Mouse (Mus musculus): ENCODE measurements at regions not wholly inside any gene's neighbourhood (a gene's known extent, or its start where the extent isn't known, plus 50 kb on each side); places are given as distances from the start of the nearest gene placed in this dataset.

DNA sequence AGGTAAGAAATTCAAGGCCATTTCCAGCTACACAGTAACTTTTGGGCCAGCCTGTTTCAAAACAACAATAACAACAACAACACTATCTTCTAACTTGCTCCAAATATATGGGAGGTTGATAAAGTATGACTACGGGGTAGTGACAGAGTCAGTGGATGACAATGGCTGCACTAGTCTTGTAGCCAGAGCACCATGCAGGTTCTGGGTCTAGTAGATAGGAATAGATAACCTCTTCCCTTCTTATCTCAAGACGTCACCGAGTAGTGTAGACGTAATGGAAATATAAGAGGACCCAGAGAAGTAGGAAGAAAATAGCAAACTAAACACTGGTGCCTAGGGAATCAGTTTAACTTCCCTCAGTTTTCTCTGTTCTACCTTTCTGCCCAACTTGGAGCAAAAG lies 88.8 kb upstream of the Tmem161b start:
- Histone ChIP-seq H3K4me1 (no peaks in the 10 kb centered on the region), H3K4me3 (no peak overlapping the region), H3K27ac (replicated peaks) (no peak overlapping the region), H3K9me3 (no peaks in the 10 kb centered on the region), H3K9ac (replicated peaks) (no peak overlapping the region), H3K36me3 (no peaks in the 10 kb centered on the region), H3K4me2 (replicated peaks) (no peak overlapping the region), H3K27me3 (no peaks in the 10 kb centered on the region)
- 93% methylated on average over 4 of the region's 4 CpGs for WGBS
- ATAC-seq (ENCODE audit: low FRiP score, low read depth), result no peak

GRCm38 (mm10) chr13:84140835-84141234 lies 81.3 kb upstream of the Tmem161b start:
- Histone ChIP-seq H3K27ac (replicated peaks) (no peak overlapping the region), H3K4me3 (no peak overlapping the region), H3K4me1 (no peaks in the 10 kb centered on the region), H3K4me2 (replicated peaks) (no peak overlapping the region), H3K9me3 (no peaks in the 10 kb centered on the region), H3K36me3 (no peaks in the 10 kb centered on the region), H3K27me3 (no peaks in the 10 kb centered on the region), H3K9ac (replicated peaks) (no peak overlapping the region)
- ATAC-seq (ENCODE audit: low FRiP score, low read depth), result no peak
- 100% methylated on average over 1 of the region's 1 CpGs for WGBS

GRCm38 (mm10) chr13:84151300-84151699 lies 70.8 kb upstream of the Tmem161b start:
- no peaks in the 10 kb centered on the region for H3K27me3 ChIP-seq
- H3K9me3 ChIP-seq, result no peaks in the 10 kb centered on the region
- no peaks in the 10 kb centered on the region for H3K36me3 ChIP-seq
- no peak overlapping the region for H3K4me3 ChIP-seq
- H3K4me1 ChIP-seq, result no peaks in the 10 kb centered on the region
- H3K4me2 ChIP-seq (replicated peaks), result no peak overlapping the region
- peak; percentile 54; the same call in 1 of the 2 replicates for ATAC-seq (ENCODE audit: low FRiP score, low read depth)
- H3K9ac ChIP-seq (replicated peaks), result no peak overlapping the region
- H3K27ac ChIP-seq (replicated peaks), result no peak overlapping the region

DNA sequence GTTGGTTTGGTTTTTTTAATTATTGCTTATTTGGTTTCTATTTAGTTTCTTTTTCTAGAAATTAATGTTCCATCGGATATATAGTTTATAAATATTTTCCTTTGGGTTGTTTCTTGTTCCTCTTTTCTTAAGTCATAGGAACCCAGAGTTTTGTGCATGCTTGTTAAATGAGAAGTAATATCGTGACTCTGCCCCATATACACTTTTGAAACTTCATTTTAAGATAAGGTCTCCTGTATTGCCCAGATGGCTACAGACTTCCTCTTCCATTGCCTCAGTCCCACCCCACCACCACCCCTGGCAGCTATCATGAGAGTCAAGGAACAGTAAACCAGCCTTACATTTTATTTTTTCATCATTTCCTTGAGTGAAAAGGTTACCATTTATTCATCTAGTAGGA lies 69.4 kb upstream of the Tmem161b start:
- Histone ChIP-seq H3K27me3 (no peaks in the 10 kb centered on the region), H3K36me3 (no peaks in the 10 kb centered on the region), H3K4me2 (replicated peaks) (no peak overlapping the region), H3K27ac (replicated peaks) (no peak overlapping the region), H3K4me1 (no peaks in the 10 kb centered on the region), H3K4me3 (no peak overlapping the region), H3K9me3 (no peaks in the 10 kb centered on the region), H3K9ac (replicated peaks) (no peak overlapping the region)
- no peak for ATAC-seq (ENCODE audit: low FRiP score, low read depth)
- WGBS, result 92% methylated on average over 2 of the region's 2 CpGs

DNA sequence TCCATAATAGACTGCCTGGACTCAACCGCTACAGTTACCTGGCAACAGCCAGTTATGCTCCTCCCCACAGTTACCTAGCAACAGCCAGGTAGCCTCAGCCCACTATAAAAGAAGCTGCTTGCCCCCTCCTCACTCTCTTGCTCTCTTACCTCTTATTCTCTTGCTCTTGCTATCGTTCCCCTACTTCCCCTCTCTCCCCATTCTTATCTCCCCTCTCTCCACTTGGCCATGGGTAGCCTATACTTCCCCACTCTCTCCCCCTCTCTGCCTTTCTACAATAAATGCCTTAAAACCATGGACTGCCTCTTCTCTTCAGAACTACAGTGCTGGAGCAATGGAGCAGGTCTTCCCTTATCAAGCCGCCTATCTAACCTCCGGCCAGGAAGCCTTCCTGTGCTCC lies 68.4 kb upstream of the Tmem161b start:
- 89% methylated on average over 4 of the region's 4 CpGs for WGBS
- H3K9me3 ChIP-seq, result no peaks in the 10 kb centered on the region
- no peaks in the 10 kb centered on the region for H3K4me1 ChIP-seq
- no peak overlapping the region for H3K27ac ChIP-seq (replicated peaks)
- no peak overlapping the region for H3K4me2 ChIP-seq (replicated peaks)
- H3K9ac ChIP-seq (replicated peaks), result no peak overlapping the region
- H3K4me3 ChIP-seq, result no peak overlapping the region
- H3K27me3 ChIP-seq, result no peaks in the 10 kb centered on the region
- ATAC-seq (ENCODE audit: low FRiP score, low read depth), result no peak
- no peaks in the 10 kb centered on the region for H3K36me3 ChIP-seq
